Mouse (Mus musculus): Measurements from ENCODE around the gene Efemp1.

Gene Efemp1

DNA sequence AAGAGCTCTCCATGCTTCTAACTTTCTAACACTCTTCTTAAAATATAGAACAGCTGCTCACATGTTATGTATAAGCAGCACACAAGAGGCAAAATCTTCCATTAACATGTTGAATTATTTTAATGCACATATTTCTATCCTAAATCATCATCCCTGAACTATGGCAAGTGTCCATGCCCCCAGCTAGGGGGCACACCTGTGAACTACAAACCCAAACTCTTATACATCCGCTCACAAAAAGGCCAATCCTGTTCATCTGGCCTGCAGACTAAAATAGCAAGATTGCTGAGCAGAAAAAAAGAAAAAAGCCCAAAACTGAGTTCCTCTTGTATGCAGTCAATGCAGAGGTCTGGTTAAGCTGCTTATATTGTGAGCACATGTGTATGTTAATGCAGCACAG, 86.6 kb downstream of the Efemp1 start:
- DNase-seq (ENCODE audit: low read depth, low spot score): no peak

DNA sequence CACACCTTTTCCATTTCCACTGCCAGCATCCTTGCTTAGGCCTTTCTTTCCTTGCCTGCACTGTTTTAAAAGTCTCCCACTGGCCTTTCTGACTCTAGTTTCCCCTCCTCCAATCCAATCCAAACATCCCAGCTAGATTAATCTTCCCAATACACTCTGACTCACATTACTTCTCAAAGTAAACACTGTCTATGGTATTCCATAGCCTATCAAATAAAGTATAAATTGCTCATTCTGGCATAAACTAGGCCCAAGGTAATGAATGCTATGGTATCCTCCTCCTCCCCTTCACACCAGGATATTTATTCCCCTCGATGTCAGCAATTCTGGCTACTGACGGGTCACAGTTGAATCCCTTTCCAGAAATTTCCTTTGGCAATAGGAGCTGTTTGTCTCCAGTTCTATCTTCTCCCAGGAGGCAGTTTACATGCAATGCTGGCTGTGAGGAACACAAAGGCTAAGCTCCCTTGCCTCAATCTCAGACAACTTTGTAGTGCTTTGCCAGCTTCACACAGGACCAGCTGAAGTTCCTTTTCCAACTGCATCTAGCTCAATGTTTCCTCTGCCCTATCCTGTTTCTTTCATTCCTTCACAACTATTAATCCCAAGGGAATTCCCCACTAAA, 98.7 kb downstream of the Efemp1 start:
- no peak for DNase-seq (ENCODE audit: low read depth, low spot score)

DNA sequence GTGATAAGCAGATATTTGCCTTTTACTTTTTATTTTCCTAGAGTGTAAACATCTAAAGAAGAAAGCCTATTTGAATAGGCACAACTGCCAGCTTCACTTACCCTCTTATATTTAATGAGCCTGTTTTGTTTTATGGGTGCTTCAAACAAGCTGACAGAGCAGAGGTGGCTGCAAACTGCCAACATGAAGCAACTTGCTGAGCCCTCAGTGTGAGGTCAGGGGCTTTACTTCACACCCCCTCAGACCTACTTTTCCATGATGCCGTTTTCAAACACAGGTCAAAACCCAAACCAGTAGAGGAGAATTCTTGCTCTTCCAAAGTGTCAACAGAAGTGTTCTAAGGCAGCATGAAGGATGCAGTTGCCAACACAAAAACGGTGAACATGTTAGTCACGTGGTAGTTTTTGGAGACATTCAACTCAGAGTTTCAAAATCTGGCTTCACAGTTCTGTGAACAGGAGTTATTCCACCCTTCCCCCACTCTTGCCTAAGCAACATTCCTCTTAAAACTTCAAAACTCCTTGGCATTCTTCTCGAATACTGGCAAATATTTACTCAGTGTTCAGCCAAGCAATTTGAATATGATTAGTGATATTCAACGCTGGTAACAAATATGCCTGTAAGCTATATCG, 101.8 kb downstream of the Efemp1 start:
- no peak for DNase-seq (ENCODE audit: low read depth, low spot score)

DNA sequence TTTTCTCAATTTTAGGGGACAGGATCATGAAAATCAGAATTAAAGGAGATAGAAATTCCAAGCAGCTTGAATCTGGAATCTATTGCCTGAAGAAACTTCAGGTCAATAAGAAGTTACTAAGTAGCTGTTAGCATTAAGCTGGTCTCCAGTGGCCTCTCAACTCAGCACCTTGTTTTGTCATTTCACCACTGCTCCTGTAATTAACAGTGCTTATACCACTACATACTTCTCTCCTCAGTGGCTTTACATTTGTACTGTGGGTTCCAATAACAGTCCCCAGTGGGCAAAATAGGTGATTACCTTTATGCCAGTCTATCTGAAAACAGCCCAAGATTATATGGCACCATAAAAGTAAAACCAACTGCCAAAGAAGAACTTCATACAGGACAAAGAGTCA, 102.3 kb downstream of the Efemp1 start:
- no peak for DNase-seq (ENCODE audit: low read depth, low spot score)

DNA sequence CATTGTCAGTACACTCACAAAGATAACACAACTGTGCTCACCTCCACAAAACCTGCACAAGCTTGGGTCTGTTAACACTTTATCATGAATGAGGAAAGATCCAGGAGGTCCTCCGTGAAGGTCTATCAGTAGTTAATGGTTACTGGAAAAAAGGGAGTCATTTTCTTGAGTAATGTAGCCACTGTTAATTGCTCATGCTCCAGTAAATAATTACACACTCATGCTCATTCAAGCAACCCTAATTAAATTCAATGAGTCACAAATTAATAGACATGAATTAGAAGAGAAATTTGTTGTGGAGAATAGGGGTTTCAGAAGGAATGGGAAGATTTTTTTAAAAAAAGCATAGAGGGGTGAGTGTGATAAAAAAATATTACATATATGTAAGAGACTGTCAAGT, 108.4 kb downstream of the Efemp1 start:
- no peak for DNase-seq (ENCODE audit: low read depth, low spot score)
